Mouse (Mus musculus) intestine, embryonic 16.5 days (tissue): ENCODE results near the gene Ppm1m. TPM values are rescaled to one million over a fixed set of nuclear protein-coding genes. Genes with fewer than 3 reads are reported as not detected.

ENCODE experiments used
- ATAC-seq: fragments of 200-750 bp; cut with Nextera tagmentation; 2 replicates; pipeline ENCODE4 v1.8.0; 2017; ENCODE audit warnings: moderate TSS enrichment, moderate library complexity
- H3K27ac ChIP-seq: fragments of 300-500 bp; sonication (generic); 2 replicates; pipeline ENCODE4 v1.5.1; 2014; ENCODE audit warnings: mild to moderate bottlenecking, low read length
- H3K27me3 ChIP-seq: fragments of 300-500 bp; sonication (generic); replicated peaks from 2 replicates; pipeline ENCODE4 v1.6.1; 2014; ENCODE audit warnings: low read length, control low read depth, mixed read lengths; ENCODE audit not compliant: control insufficient read depth, insufficient read depth
- H3K36me3 ChIP-seq: fragments of 300-500 bp; sonication (generic); 2 replicates; pipeline ENCODE4 v1.6.1; 2014; ENCODE audit warnings: low read length, control low read depth; ENCODE audit not compliant: control insufficient read depth, insufficient read depth
- H3K4me1 ChIP-seq: fragments of 300-500 bp; sonication (generic); 2 replicates; pipeline ENCODE4 v1.6.1; 2014; ENCODE audit warnings: low read length, control low read depth, mixed read lengths; ENCODE audit not compliant: control insufficient read depth, insufficient read depth
- H3K4me2 ChIP-seq: fragments of 300-500 bp; sonication (generic); 2 replicates; pipeline ENCODE4 v1.6.1; 2014; ENCODE audit warnings: low read depth, low read length, control low read depth
- H3K4me3 ChIP-seq: fragments of 300-500 bp; sonication (generic); 2 replicates; pipeline ENCODE4 v1.5.1; 2014; ENCODE audit warnings: mild to moderate bottlenecking, low read length
- H3K9ac ChIP-seq: fragments of 300-500 bp; sonication (generic); 2 replicates; pipeline ENCODE4 v1.6.1; 2014; ENCODE audit warnings: low read depth, low read length
- H3K9me3 ChIP-seq: fragments of 300-500 bp; sonication (generic); 2 replicates; pipeline ENCODE4 v1.6.1; 2016; ENCODE audit warnings: low read length, control low read depth; ENCODE audit not compliant: control insufficient read depth
- WGBS: fragments of 180-500 bp; shearing (Covaris S2); extraction: QIAGEN DNeasy Blood & Tissue Kit; methylation state at CpG from one replicate; pipeline ENCODE4 v1.1.7; 2014; 5-methylcytosine and 5-hydroxymethylcytosine counted together
- polyA plus RNA-seq: library from polyadenylated mRNA; unstranded; fragments of >200 nt; fragmentation: Nextera tagmentation; extraction: Ambion mirVana; gene quantifications from 2 replicates; pipeline ENCODE4 v1.2.1, GENCODE M21; 2015

Ppm1m gene
- polyA plus RNA-seq, 1 experiment from 2014 or later: 26.3 TPM

- no peak for ATAC-seq
- no peak overlapping the region for H3K27ac ChIP-seq
- H3K36me3 ChIP-seq: peaks cover 21% of the 10 kb centered on the region
- H3K4me3 ChIP-seq: no peak overlapping the region
- no peak overlapping the region for H3K9ac ChIP-seq
- H3K4me2 ChIP-seq: no peak overlapping the region
- no peaks in the 10 kb centered on the region for H3K9me3 ChIP-seq
- 81% methylated on average over 6 of the region's 6 CpGs for WGBS
- no peaks in the 10 kb centered on the region for H3K4me1 ChIP-seq
- H3K27me3 ChIP-seq: no peaks in the 10 kb centered on the region
Measured at GRCm38 (mm10) chr9:106233953-106234352, 34.4 kb upstream of the Ppm1m start.

GRCm38 (mm10) chr9:106232956-106233355 lies 33.4 kb upstream of the Ppm1m start:
- no peak overlapping the region for H3K27ac ChIP-seq
- no peak overlapping the region for H3K9ac ChIP-seq
- 88% methylated on average over 3 of the region's 3 CpGs for whole genome bisulfite sequencing
- H3K9me3 ChIP-seq: no peaks in the 10 kb centered on the region
- H3K27me3 ChIP-seq: no peaks in the 10 kb centered on the region
- H3K4me2 ChIP-seq: no peak overlapping the region
- H3K4me3 ChIP-seq: no peak overlapping the region
- no peak for ATAC-seq
- H3K36me3 ChIP-seq: peaks cover 16% of the 10 kb centered on the region
- H3K4me1 ChIP-seq: 0 out of 2 replicates have a peak, but pooled peaks cover 2% of the 10 kb centered on the region

GRCm38 (mm10) chr9:106231816-106232215 lies 32.3 kb upstream of the Ppm1m start:
- H3K9me3 ChIP-seq: no peaks in the 10 kb centered on the region
- WGBS: 83% methylated on average over 4 of the region's 4 CpGs
- no peak overlapping the region for H3K27ac ChIP-seq
- ATAC-seq: no peak
- H3K27me3 ChIP-seq: no peaks in the 10 kb centered on the region
- H3K36me3 ChIP-seq: peaks cover 13% of the 10 kb centered on the region
- H3K4me3 ChIP-seq: no peak overlapping the region
- no peak overlapping the region for H3K9ac ChIP-seq
- peaks cover 10% of the 10 kb centered on the region; the same call in 1 of the 2 replicates for H3K4me1 ChIP-seq
- H3K4me2 ChIP-seq: no peak overlapping the region

- Histone ChIP-seq H3K9me3 (no peaks in the 10 kb centered on the region), H3K9ac (no peak overlapping the region), H3K36me3 (peaks cover 11% of the 10 kb centered on the region), H3K27ac (no peak overlapping the region), H3K4me1 (peaks cover 14% of the 10 kb centered on the region), H3K4me3 (no peak overlapping the region), H3K27me3 (no peaks in the 10 kb centered on the region), H3K4me2 (no peak overlapping the region)
- 84% methylated on average over 7 of the region's 7 CpGs for WGBS
- ATAC-seq: no peak
Measured at GRCm38 (mm10) chr9:106231220-106231619, 31.7 kb upstream of the Ppm1m start.

- H3K9ac ChIP-seq: no peak overlapping the region
- H3K36me3 ChIP-seq: peaks cover 8% of the 10 kb centered on the region
- 48% methylated on average over 3 of the region's 3 CpGs for WGBS
- no peaks in the 10 kb centered on the region for H3K9me3 ChIP-seq
- H3K4me3 ChIP-seq: no peak overlapping the region
- H3K27ac ChIP-seq: no peak overlapping the region
- H3K27me3 ChIP-seq: no peaks in the 10 kb centered on the region; the same call in 1 of the 2 replicates
- ATAC-seq: no peak
- no peak overlapping the region for H3K4me2 ChIP-seq
- H3K4me1 ChIP-seq: peaks cover 19% of the 10 kb centered on the region
Measured at GRCm38 (mm10) chr9:106230734-106231106, 31.2 kb upstream of the Ppm1m start.

GRCm38 (mm10) chr9:106230051-106230733 lies 30.6 kb upstream of the Ppm1m start:
- no peak overlapping the region for H3K27ac ChIP-seq
- peaks cover 22% of the 10 kb centered on the region for H3K4me1 ChIP-seq
- H3K4me3 ChIP-seq: no peak overlapping the region
- H3K27me3 ChIP-seq: no peaks in the 10 kb centered on the region; the same call in 1 of the 2 replicates
- H3K9me3 ChIP-seq: no peaks in the 10 kb centered on the region
- peaks cover 8% of the 10 kb centered on the region for H3K36me3 ChIP-seq
- 79% methylated on average over 9 of the region's 9 CpGs for WGBS
- no peak for ATAC-seq
- no peak overlapping the region for H3K4me2 ChIP-seq
- no peak overlapping the region for H3K9ac ChIP-seq

- Histone ChIP-seq H3K4me2 (no peak overlapping the region), H3K36me3 (peaks cover 2% of the 10 kb centered on the region; the same call in 1 of the 2 replicates), H3K4me3 (no peak overlapping the region), H3K27me3 (no peaks in the 10 kb centered on the region; the same call in 1 of the 2 replicates), H3K9ac (no peak overlapping the region), H3K27ac (peak overlapping the region; percentile 9; the same call in 1 of the 2 replicates), H3K9me3 (no peaks in the 10 kb centered on the region), H3K4me1 (peaks cover 22% of the 10 kb centered on the region)
- WGBS: 53% methylated on average over 8 of the region's 8 CpGs
- ATAC-seq: peak; percentile 58
Measured at GRCm38 (mm10) chr9:106227790-106228429, 28.4 kb upstream of the Ppm1m start.

GRCm38 (mm10) chr9:106226151-106226682 lies 26.7 kb upstream of the Ppm1m start:
- Histone ChIP-seq H3K9ac (peak overlapping the region; percentile 60), H3K4me3 (peak overlapping the region; percentile 45), H3K4me2 (peak overlapping the region; percentile 75), H3K27ac (peak overlapping the region; percentile 62), H3K4me1 (peaks cover 22% of the 10 kb centered on the region), H3K9me3 (no peaks in the 10 kb centered on the region), H3K27me3 (no peaks in the 10 kb centered on the region; the same call in 1 of the 2 replicates), H3K36me3 (no peaks in the 10 kb centered on the region)
- ATAC-seq: peak; percentile 69
- WGBS: 6% methylated on average over 34 of the region's 34 CpGs

- peak overlapping the region; percentile 60 for H3K9ac ChIP-seq
- no peaks in the 10 kb centered on the region for H3K36me3 ChIP-seq
- peak overlapping the region; percentile 75 for H3K4me2 ChIP-seq
- H3K4me1 ChIP-seq: peaks cover 22% of the 10 kb centered on the region
- H3K27me3 ChIP-seq: no peaks in the 10 kb centered on the region; the same call in 1 of the 2 replicates
- no peak; the same call in 1 of the 2 replicates for ATAC-seq
- H3K9me3 ChIP-seq: no peaks in the 10 kb centered on the region
- peak overlapping the region; percentile 62 for H3K27ac ChIP-seq
- peak overlapping the region; percentile 45 for H3K4me3 ChIP-seq
- 58% methylated on average over 24 of the region's 24 CpGs for WGBS
Measured at GRCm38 (mm10) chr9:106225469-106226150, 26.1 kb upstream of the Ppm1m start.
